Mouse (Mus musculus): ENCODE measurements around the gene Zfp27.

- TF ChIP-seq CTCF (IDR thresholded peaks at IDR 0.05; ENCODE audit: borderline replicate concordance, insufficient read depth, low read depth, low read length) (no peak), POLR2A (IDR thresholded peaks at IDR 0.05; ENCODE audit: borderline replicate concordance, insufficient read depth, low read length) (no peak)
Measured at GRCm38 (mm10) chr7:29910252-29910651, 3.9 kb upstream of the Zfp27 start.

Measured in cerebellum, adult 2 months (tissue).